Mouse (Mus musculus) testis, adult 2 months (tissue): ENCODE measurements around the gene Rbfox3. TPM values are rescaled to one million over a fixed set of nuclear protein-coding genes. Genes with fewer than 3 reads are reported as not detected.

Experiments used
- H3K27ac ChIP-seq: fragments of 200-500 bp; 2 replicates; pipeline ENCODE4 v1.5.1; 2012; ENCODE audit warnings: low read depth, low read length; ENCODE audit not compliant: control insufficient read depth, insufficient read depth
- H3K27me3 ChIP-seq: fragments of 200-500 bp; 2 replicates; pipeline ENCODE4 v1.6.1; 2012; ENCODE audit warnings: mild to moderate bottlenecking, low read length, moderate library complexity; ENCODE audit not compliant: control insufficient read depth, insufficient read depth
- H3K36me3 ChIP-seq: fragments of 200-500 bp; 2 replicates; pipeline ENCODE4 v1.6.1; 2012; ENCODE audit warnings: mild to moderate bottlenecking, low read length; ENCODE audit not compliant: control insufficient read depth, insufficient read depth
- H3K4me1 ChIP-seq: fragments of 200-500 bp; 2 replicates; pipeline ENCODE4 v1.6.1; 2012; ENCODE audit warnings: low read length; ENCODE audit not compliant: control insufficient read depth, insufficient read depth
- H3K4me3 ChIP-seq: fragments of 200-500 bp; 2 replicates; pipeline ENCODE4 v1.5.1; 2012; ENCODE audit warnings: low read depth, mild to moderate bottlenecking, low read length, moderate library complexity, mixed read lengths; ENCODE audit not compliant: control insufficient read depth
- CTCF ChIP-seq: fragments of 200-500 bp; IDR thresholded peaks from 2 replicates; pipeline ENCODE4 v1.5.1; 2012; ENCODE audit warnings: low read depth, mild to moderate bottlenecking, inconsistent platforms, low read length, moderate library complexity; ENCODE audit not compliant: control insufficient read depth, insufficient read depth, insufficient replicate concordance
- POLR2A ChIP-seq: fragments of 200-500 bp; IDR thresholded peaks from 2 replicates; pipeline ENCODE4 v1.6.1; 2012; ENCODE audit warnings: low read depth, mild to moderate bottlenecking, inconsistent platforms, low read length, moderate library complexity; ENCODE audit not compliant: control insufficient read depth
- polyA plus RNA-seq: library from polyadenylated mRNA; depleted of rRNA; stranded (reverse); fragments of >200 nt; gene quantifications from 2 replicates; pipeline ENCODE4 v1.2.3, GENCODE M21; 2012

The Rbfox3 gene
- polyA plus RNA-seq, 1 experiment = 0.28 TPM

- H3K4me1 ChIP-seq = no peaks in the 10 kb centered on the region
- no peak overlapping the region for H3K4me3 ChIP-seq
- no peak overlapping the region for H3K27ac ChIP-seq
- no peaks in the 10 kb centered on the region for H3K36me3 ChIP-seq
- no peaks in the 10 kb centered on the region for H3K27me3 ChIP-seq
- TF ChIP-seq POLR2A = no peak
Observed at GRCm38 (mm10) chr11:118671216-118671615, 240.2 kb downstream of the Rbfox3 start.

GRCm38 (mm10) chr11:118669820-118670219 lies 241.6 kb downstream of the Rbfox3 start:
- Histone ChIP-seq H3K36me3 (no peaks in the 10 kb centered on the region), H3K27ac (no peak overlapping the region), H3K4me3 (no peak overlapping the region), H3K27me3 (no peaks in the 10 kb centered on the region), H3K4me1 (no peaks in the 10 kb centered on the region)
- TF ChIP-seq CTCF (no peak), POLR2A (no peak)

- H3K36me3 ChIP-seq = no peaks in the 10 kb centered on the region
- H3K4me1 ChIP-seq = no peaks in the 10 kb centered on the region
- no peak for TF ChIP-seq POLR2A
- TF ChIP-seq CTCF = no peak
- H3K27me3 ChIP-seq = no peaks in the 10 kb centered on the region
- H3K27ac ChIP-seq = no peak overlapping the region
- H3K4me3 ChIP-seq = no peak overlapping the region
Observed at GRCm38 (mm10) chr11:118668351-118668750, 243.0 kb downstream of the Rbfox3 start.

- Histone ChIP-seq H3K4me1 (no peaks in the 10 kb centered on the region), H3K36me3 (no peaks in the 10 kb centered on the region), H3K27me3 (no peaks in the 10 kb centered on the region), H3K27ac (no peak overlapping the region), H3K4me3 (no peak overlapping the region)
- TF ChIP-seq POLR2A (no peak), CTCF (no peak)
Observed at GRCm38 (mm10) chr11:118667946-118668345, 243.5 kb downstream of the Rbfox3 start.

GRCm38 (mm10) chr11:118666172-118666571 lies 245.2 kb downstream of the Rbfox3 start:
- TF ChIP-seq POLR2A (no peak), CTCF (no peak)
- Histone ChIP-seq H3K36me3 (no peaks in the 10 kb centered on the region), H3K27ac (no peak overlapping the region), H3K4me3 (no peak overlapping the region), H3K27me3 (no peaks in the 10 kb centered on the region), H3K4me1 (no peaks in the 10 kb centered on the region)

GRCm38 (mm10) chr11:118663305-118663704 lies 248.1 kb downstream of the Rbfox3 start:
- Histone ChIP-seq H3K4me3 (no peak overlapping the region), H3K27ac (no peak overlapping the region), H3K4me1 (no peaks in the 10 kb centered on the region), H3K36me3 (no peaks in the 10 kb centered on the region), H3K27me3 (no peaks in the 10 kb centered on the region)
- TF ChIP-seq POLR2A = no peak
- TF ChIP-seq CTCF = no peak

- Histone ChIP-seq H3K4me1 (no peaks in the 10 kb centered on the region), H3K36me3 (no peaks in the 10 kb centered on the region), H3K4me3 (no peak overlapping the region), H3K27me3 (no peaks in the 10 kb centered on the region), H3K27ac (no peak overlapping the region)
- peak; percentile 39; the same call in 1 of the 2 replicates for TF ChIP-seq CTCF
- TF ChIP-seq POLR2A = no peak
Observed at GRCm38 (mm10) chr11:118659305-118659704, 252.1 kb downstream of the Rbfox3 start.

GRCm38 (mm10) chr11:118655833-118656232 lies 255.6 kb downstream of the Rbfox3 start:
- H3K4me1 ChIP-seq = no peaks in the 10 kb centered on the region
- H3K27me3 ChIP-seq = no peaks in the 10 kb centered on the region
- no peak overlapping the region for H3K27ac ChIP-seq
- H3K36me3 ChIP-seq = no peaks in the 10 kb centered on the region
- TF ChIP-seq POLR2A (no peak), CTCF (no peak)
- no peak overlapping the region for H3K4me3 ChIP-seq
